Mouse (Mus musculus) cerebellum, adult 18-20 months (tissue): ENCODE results near the gene Golph3l.
"Not testable (repeated sequence)": the region's sequence is repeated elsewhere in the genome, so short reads cannot be mapped to it uniquely, and the experiment has no call there.

Experiments
- DNase-seq, 2 experiments: peaks; one replicate each; pipeline ENCODE4 v3.0.0; 2021

Gene Golph3l

DNA sequence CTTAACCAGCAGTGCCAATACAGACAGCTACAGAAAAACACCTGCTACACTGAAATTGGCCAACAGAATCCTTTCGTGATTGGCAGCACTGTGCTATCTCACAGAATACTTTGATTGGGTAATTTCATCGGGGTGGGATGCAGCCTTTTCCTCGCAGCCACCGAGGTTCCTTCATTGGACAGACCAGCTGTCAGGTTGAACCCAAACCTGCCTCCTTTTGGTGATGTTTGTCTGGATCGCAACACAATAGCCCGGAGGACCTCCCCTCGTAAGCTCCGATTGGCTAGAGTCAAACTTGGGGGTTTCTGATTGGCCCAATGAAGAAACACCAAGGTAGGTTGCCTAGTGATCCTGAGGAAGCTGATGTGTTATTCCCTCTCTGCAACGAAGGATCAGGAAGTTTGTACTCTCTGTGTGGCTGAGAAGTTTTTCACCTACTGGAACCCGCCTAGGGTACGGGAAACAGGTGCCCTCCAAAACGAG, at the start of gene Golph3l:
Gene Golph3l, plus strand, starts transcription at position 331 of the 483 bp plus-strand sequence.
- DNase-seq, result peak; percentile 92 to 98

DNA sequence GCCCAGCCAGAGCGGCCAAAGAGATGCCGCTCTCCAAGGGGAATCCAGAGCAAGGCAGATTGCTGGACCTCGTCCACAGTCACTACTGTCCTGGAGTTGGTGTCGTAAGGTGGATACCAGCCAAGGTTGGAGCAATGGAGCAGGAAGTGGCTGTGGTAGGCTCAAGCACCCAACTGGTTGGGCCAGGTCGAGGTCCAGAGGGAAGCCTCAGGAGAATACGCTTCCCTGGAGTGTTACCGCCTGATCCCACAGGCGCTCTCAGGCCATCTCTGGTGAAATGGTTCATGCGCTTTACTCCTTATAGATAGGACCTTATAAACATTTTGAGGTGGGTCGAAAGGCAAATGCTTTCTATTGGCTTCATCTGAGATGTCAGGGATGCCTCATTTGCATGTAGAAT, 49.8 kb upstream of the Golph3l start:
- no peak for DNase-seq

DNA sequence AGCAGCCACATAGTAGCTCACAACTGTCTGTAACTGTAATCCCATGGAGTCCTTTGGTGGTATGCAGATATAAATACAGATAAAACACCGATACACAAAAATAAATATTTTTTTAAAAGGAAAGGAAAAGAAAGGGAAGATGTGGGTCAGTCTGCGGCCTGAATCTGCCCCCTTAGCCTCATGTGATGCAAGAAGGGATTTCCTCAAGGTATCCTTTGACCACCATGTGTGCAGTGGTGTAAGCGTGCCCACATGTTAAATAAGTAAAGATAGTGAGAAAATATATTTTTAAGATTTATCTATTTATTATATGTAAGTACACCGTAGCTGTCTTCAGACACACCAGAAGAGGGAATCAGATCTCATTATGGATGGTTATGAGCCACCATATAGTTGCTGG, 48.9 kb upstream of the Golph3l start:
- no peak for DNase-seq

- not testable (repeated sequence) for DNase-seq
Observed at GRCm38 (mm10) chr3:95541186-95541585, 47.5 kb upstream of the Golph3l start.

DNA sequence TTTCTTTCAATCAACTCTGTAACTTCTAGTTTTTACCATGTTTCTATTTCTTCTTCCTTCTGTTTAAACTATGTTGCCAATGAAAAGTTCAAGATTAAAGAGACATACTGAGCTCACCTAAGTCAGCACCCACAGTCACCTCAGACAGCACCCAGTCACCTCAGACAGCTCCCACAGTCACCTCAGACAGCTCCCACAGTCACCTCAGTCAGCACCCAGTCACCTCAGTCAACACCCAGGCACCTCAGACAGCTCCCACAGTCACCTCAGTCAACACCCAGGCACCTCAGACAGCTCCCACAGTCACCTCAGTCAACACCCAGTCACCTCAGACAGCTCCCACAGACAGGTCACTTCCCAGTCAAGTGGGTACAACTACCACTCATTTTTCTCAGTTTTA, 46.6 kb upstream of the Golph3l start:
- DNase-seq, result no peak

GRCm38 (mm10) chr3:95542981-95543380, 45.8 kb upstream of the Golph3l start:
- DNase-seq, result no peak

GRCm38 (mm10) chr3:95550176-95550575, 38.6 kb upstream of the Golph3l start:
- DNase-seq, result no peak

DNA sequence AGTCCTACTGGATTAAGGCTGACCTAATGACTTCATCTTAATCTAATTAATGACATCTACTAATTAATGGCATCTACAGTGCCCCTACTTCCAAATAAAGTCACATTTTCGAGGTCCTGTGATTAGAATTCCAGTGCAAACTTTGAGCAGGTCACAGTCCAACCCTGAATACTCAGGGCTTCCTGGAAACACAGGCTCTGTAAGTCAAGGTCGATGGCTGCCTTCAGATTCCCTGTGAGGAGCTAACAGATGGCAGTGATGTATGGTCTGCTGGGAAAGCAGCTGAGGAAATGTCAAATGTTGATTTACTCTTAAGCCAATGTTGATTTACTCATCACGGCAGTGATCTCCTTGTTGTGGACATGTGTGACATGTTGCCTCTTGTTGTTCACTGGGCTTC, 34.7 kb upstream of the Golph3l start:
- no peak for DNase-seq

DNA sequence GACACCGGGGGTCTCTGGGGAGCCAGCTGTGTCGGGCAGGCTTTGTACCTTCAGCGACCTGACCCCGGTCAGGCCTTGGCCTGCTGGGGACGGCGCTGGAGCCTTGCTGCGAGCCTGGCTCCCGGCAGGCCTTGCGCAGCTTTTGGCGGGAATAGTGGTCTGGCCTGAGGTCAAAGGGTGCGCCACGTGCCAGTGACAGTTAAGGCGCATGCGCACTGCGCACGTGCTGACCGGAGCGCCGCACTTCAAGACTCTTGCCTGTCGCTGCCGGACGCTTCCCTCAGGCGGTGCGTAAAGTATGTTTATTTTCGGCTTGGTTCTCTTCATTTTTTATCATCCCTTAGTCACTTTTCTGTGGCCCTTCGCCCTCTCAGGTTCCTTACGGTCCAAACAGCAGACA, 29.3 kb upstream of the Golph3l start, which contains the start of gene Hormad1:
Gene Hormad1, plus strand, starts transcription at position 241 of the 400 bp plus-strand sequence.
- no peak for DNase-seq

DNA sequence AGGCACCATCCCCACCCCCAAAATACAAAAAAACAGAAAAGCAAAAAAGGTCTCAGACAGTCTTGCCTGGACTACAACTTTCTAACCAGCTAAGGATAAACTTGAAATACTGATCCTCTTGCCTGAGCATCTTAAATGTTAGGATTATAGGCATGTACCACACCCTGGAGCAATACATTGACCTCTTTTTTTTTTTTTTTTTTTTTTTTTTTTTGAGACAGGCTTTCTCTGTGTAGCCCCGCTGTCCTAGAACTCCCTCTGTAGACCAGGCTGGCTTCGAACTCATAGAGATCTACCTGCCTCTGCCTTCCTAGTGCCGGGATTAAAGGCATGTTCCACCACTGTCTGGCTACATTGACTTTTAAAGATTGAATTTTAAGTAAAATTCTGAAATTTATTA, 28.0 kb upstream of the Golph3l start:
- DNase-seq, result no peak

DNA sequence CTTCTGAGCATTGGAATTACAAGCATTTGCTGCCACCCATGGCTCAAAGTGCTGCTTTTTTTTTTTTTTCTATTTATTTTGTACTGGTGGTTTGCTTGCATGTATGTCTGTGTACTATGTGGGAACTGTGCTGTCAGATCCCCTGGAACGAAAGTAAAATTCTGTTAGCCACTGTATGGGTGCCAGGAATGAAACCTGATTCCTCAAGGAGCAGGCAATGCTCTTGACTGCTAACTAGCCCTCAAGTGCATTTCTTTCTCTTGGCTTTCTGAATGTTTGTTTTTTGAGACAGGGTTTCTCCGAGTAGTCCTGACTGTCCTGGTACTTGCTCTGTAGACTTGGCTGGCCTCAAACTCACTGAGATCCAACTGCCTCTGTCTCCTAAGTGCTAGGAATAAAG, 26.9 kb upstream of the Golph3l start:
- no peak for DNase-seq

DNA sequence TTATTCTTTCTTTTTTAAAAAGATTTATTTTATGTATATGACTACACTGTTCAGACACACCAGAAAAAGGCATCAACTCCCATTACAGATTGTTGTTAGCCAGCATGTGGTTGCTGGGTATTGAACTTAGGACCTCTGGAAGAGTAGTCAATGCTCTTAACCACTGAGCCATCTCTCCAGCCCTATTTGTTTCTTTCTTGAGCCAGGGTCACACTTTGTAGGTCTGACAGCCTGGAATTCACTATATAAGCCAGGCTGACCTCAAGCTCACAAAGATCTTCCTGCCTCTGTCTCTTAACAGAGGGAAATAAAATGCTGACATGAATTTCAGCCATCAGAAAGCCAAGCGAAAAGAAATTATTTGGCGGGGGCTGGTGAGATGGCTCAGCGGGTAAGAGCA, 19.1 kb upstream of the Golph3l start:
- no peak for DNase-seq

- no peak for DNase-seq
Observed at GRCm38 (mm10) chr3:95587754-95588603, 755 bp upstream of the Golph3l start.

- no peak for DNase-seq
Observed at GRCm38 (mm10) chr3:95598734-95599133, 10.0 kb downstream of the Golph3l start.

DNA sequence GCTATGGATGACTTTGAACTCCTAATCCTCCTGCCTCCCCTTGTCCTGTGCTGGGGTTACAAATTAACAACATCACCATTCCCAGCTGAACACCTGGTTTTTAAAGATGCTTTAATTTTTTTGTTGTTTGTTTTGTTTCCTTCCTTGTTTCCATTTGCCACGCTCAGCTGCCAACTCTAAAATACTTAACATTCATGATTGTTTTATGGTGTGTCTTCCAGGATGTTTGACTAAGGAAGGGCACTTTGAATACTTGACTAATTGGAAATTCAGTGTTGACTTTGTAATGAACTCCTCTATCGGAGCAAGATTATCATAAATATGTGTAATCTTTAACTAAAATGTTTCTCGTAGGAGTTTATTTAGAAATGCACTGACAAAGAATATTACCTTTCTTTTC, 12.6 kb downstream of the Golph3l start:
- no peak for DNase-seq

GRCm38 (mm10) chr3:95606096-95606495, 17.4 kb downstream of the Golph3l start:
- no peak for DNase-seq

DNA sequence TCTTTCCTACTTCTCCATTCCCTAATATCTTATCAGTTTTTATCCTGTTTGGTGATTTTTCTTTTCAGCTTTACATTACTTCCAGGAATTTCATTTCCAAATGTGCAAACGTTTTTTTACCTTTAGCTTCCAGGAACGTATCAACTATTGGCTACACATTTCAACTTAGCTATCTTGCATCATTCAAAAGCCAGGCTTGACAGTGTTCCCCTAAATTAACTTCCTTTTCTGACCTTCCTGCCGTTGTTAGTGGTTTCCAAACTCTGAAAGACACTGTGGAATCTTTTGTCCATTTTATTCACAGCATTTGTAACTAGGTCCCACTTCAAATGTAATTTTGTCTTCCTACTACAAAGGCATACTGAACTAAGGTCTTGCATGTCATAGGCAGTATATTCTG, 20.5 kb downstream of the Golph3l start:
- DNase-seq, result no peak

- DNase-seq, result no peak
Observed at GRCm38 (mm10) chr3:95613996-95614395, 25.3 kb downstream of the Golph3l start.

DNA sequence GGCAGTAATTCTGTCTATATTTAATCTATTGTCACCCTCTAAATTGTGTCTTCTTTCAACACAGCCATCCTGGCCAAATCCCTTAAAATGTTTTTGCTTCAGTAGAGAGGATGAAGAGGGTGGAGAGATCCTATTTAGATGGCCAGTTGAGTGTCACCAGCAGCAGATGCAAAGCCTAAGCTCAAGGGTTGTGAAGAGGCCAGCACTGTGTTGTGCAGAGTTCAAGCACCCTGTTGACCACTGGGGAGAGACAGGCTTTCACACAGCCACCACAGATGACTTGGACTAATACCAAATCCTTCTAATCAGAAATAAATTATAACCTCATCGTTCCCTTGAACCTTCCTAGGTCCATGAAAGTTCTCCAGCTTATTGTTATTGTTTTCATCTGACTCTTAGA, 29.8 kb downstream of the Golph3l start:
- DNase-seq, result no peak

GRCm38 (mm10) chr3:95621241-95621640, 32.5 kb downstream of the Golph3l start:
- DNase-seq, result no peak

GRCm38 (mm10) chr3:95622421-95622820, 33.7 kb downstream of the Golph3l start:
- DNase-seq, result not testable (repeated sequence)

GRCm38 (mm10) chr3:95623551-95623950, 34.8 kb downstream of the Golph3l start:
- DNase-seq, result no peak

- not testable (repeated sequence) for DNase-seq
Observed at GRCm38 (mm10) chr3:95623991-95624515, 35.3 kb downstream of the Golph3l start.
